Mouse (Mus musculus): Measurements from ENCODE around the gene Iffo2.

The Iffo2 gene

GRCm38 (mm10) chr4:139606732-139607131 is 76.4 kb downstream of the Iffo2 start:
- DNase-seq (ENCODE audit: low spot score in 2 of 2): no peak

DNA sequence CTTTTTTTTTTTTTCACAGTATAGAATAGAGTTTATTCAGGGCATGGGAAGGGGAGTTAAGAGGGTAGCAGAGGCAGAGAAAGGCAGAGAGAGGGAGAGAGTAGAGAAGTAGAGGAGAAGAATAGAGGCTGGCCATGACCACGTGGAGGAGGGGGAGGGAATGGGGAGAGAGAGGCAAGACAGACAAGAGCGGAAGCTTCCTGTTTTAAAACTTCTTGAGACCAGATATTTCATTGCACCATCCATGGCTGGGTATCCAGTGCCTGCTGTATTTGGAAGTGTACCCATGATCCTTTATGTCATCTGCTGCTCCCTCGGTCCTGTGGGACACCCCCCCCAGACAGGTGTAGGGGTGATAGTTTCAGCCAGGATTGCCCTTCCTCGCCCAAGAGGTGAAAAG is 78.6 kb downstream of the Iffo2 start:
- no peak for DNase-seq (ENCODE audit: low spot score in 2 of 2)

DNA sequence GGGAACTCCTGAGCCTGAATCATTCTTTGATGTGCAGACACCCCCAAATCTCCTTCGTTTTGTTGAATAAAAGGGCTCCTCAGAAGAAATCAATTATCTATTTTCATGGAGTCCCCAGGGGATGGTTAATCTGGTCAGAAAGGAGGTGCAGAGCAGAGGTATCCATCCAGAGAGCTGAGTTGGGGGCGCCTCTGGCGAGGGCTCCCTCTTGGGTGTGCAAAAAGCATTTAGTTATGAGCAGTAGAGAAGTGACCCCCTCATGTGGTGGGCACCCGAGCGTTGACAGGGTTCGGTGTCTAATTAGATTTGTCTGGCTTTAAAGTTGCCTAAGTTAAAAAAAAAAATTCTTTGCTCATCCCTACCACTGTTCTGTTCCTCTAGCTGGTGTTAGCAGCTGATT is 80.6 kb downstream of the Iffo2 start:
- no peak for DNase-seq (ENCODE audit: low spot score in 2 of 2)

- peak; percentile 71 to 80 for DNase-seq (ENCODE audit: low spot score in 2 of 2)
Measured at GRCm38 (mm10) chr4:139611542-139611953, 81.2 kb downstream of the Iffo2 start.

DNA sequence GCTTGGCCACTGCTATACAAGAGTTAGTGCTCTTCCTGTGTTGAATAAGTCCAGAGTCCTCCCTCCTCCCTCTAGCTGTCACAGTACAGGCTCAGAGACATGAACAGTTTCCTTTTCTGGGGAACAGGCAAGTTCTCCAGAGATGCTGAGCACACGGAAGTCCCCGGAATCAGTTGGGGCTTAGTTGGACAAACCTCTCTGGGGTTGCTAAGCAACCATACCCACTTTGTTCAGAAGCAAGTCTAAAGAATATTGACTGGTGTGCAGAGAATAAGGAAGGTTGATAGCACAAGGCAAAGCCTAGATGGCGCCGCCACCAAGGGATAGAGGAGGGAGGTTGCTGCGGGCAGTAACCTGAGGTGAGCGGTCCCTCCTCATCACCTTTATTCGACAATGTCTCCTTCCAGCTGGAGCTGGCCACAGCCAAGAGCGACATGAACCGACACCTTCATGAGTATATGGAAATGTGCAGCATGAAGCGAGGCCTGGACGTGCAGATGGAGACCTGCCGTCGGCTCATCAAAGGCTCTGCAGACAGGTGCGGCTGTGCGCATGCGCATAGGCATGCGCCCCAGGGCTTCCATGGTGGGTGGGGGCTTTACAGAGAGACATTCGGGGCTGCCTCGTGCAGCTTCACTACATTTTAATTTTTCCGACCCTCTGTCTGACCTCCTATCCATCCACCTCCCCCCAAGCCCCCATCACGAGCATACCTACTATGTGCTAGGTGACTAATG is 84.3 kb downstream of the Iffo2 start:
- DNase-seq (ENCODE audit: low spot score in 2 of 2): no peak

- DNase-seq (ENCODE audit: low spot score in 2 of 2): peak; percentile 64
Measured at GRCm38 (mm10) chr4:139616276-139617000, 86.1 kb downstream of the Iffo2 start.

- no peak for DNase-seq (ENCODE audit: low spot score in 2 of 2)
Measured at GRCm38 (mm10) chr4:139617001-139617364, 86.6 kb downstream of the Iffo2 start.

GRCm38 (mm10) chr4:139619765-139620164 is 89.4 kb downstream of the Iffo2 start:
- DNase-seq (ENCODE audit: low spot score in 2 of 2): no peak

DNA sequence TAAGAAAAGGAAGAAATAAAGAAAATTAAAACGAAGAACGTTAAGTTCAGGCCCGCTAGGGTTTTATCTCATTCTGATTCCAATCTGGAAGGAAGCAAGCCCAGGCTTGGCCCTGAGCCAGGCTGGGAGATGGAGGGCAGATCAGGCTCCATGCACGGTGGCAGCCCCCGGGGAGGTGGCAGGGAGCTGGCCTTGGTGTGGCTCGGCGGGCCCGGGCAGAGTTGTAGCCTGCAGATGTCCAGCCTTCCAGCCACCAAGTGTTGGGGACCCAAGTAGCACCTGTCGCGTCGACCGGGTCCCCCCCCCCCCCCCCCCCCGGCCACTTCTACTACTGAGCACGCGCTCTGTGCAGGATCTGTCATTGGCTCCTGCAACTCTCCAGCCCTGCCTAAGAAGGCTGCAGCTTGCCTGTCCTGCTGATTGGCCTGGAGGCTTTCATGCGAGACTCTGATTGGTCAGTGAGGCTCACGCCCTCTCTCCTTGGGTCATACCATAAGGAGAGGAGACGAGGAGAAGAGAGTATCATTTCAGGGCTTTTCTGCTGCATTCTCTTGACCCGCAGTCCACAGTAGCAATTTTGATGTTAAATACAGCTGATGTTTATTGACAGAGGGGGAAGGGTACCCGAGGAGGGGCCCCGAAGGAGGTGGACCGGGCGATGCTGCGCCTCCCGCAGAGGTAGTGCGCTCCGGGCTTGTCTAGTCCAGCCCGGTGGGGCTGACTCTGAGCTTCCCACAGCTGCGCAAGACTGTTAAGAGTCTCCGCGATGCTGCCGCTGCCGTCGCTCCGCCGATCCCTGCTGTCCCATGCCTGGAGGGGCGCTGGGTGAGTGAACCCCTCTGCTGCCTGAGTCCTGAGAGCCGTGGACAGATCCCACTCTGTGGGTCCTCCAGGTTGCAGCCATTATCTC is 92.3 kb downstream of the Iffo2 start, which contains the start of gene Aldh4a1:
TSS of gene Aldh4a1 (plus strand) at position 494 of the 910 bp plus-strand sequence.
- peak; percentile 86 to 88 for DNase-seq (ENCODE audit: low spot score in 2 of 2)

GRCm38 (mm10) chr4:139623434-139624115 is 93.2 kb downstream of the Iffo2 start:
- DNase-seq (ENCODE audit: low spot score in 2 of 2): no peak

- no peak for DNase-seq (ENCODE audit: low spot score in 2 of 2)
Measured at GRCm38 (mm10) chr4:139624116-139624489, 93.8 kb downstream of the Iffo2 start.

DNA sequence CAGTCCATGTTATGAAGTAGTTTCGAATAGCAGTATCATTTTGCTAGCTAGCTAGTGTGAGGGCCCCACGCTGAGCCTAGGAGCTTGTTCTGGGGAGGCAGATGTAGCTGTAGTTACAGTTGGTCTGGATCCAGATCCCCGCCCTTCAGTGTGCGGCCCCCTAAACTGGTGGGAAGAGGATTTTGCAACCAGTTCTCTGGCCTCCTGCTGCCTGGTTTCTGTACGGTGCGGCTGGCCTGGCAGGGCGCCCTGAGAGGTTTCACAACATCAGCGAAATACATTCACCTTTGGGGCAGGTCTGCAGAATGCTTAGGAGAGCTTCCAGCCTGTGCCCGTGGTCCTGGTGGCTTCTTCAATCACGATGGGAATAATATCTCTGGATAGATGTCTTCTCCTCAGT is 94.4 kb downstream of the Iffo2 start:
- DNase-seq (ENCODE audit: low spot score in 2 of 2): no peak

DNA sequence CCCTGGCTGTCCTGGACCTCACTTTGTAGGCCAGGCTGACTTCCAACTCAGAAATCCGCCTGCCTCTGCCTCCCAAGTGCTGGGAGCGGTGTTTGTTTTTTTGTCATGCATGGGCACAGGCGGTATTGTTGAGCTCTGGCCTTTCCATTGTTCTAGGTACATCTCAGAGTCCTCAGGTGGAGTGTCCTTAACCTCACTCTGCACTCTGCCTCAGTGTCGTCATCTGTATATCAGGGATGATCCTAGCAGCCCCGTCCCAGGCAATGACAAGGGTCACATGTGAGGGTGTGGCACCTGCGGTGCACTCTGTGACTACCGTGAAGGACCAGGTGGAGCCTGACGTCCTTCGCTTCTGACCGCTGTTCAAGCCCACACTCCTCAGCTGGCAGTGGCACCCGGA is 97.0 kb downstream of the Iffo2 start:
- no peak for DNase-seq (ENCODE audit: low spot score in 2 of 2)

DNA sequence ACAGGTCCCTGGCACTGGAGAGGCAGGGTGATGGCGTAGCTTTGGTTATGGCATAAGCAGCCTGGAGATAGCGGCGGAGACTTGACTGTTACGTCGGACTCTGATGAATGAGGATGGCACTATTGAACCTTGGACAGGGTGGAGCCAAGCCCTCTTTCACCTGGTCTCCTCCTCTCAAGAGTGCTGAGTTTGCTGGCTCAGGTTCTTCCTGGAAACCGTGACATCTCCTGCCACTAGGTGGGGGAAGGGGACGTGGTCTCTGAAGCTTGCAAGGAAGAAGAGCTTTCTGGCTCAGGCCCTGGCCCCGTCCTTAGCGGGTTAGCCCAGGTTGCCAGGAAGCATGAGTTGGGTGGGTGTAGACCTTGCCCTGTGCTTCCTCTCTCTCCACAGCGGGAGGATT is 99.8 kb downstream of the Iffo2 start:
- DNase-seq (ENCODE audit: low spot score in 2 of 2): no peak

- DNase-seq (ENCODE audit: low spot score in 2 of 2): no peak
Measured at GRCm38 (mm10) chr4:139631141-139631540, 100.8 kb downstream of the Iffo2 start.

- DNase-seq (ENCODE audit: low spot score in 2 of 2): no peak
Measured at GRCm38 (mm10) chr4:139631569-139632253, 101.4 kb downstream of the Iffo2 start.

GRCm38 (mm10) chr4:139632254-139632580 is 101.9 kb downstream of the Iffo2 start:
- no peak for DNase-seq (ENCODE audit: low spot score in 2 of 2)

- peak; percentile 30 to 58 for DNase-seq (ENCODE audit: low spot score in 2 of 2)
Measured at GRCm38 (mm10) chr4:139636373-139636772, 106.0 kb downstream of the Iffo2 start.

DNA sequence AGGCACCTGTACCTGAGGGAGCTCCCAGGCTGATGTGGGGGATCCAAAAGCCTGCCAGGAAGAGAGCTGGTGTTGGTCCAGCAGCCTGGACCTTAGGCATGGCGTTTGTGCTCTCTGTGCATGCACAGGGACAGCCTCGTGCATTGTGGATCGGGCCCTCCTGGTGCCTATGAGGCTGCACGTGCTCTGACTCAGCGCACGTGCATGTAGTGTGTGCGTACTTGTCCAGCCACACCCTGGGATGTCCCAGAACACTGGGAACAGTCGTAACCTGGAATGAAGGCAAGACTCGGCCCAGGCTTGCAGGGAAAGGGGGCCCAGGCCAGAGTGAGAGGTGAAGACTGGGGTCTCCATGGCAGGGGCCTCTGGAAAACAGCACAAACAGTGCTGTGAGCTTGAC is 107.5 kb downstream of the Iffo2 start:
- DNase-seq (ENCODE audit: low spot score in 2 of 2): no peak

DNA sequence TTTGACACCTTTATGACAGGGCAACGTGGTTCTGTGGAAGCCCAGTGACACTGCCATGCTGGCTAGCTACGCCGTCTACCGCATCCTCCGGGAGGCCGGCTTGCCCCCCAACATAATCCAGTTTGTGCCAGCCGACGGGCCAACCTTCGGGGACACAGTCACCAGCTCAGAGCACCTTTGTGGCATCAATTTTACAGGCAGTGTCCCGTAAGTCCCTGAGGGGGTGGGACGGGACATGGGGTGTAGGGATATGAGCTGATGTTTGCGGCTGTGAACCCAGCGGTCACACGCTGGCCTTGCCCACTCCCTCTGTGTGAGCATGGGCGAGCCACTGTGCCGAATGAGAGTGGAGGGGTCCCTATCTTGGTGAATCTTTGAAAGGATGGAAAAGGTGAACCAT is 108.0 kb downstream of the Iffo2 start:
- DNase-seq (ENCODE audit: low spot score in 2 of 2): no peak

DNA sequence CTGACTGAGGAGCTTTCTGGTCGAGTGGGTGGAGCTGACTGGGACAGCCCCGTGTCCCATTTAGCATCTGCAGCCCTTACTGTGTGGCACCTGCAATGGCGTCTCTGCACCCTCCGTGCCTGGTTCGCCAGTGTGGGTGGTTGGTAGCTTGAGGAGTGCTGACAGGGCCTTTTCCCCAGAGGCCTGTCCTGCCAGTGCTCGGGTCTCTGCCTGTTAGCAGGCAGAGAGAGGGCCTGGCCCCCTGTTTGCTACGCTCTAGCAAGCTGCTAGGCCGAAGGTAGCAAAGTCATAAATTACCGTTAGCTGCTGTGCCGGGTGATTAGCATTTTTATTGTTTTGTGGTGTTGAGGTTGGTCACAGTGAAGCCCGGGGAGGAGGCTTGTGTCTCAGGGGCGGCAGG is 109.5 kb downstream of the Iffo2 start:
- no peak for DNase-seq (ENCODE audit: low spot score in 2 of 2)

All from natural killer cell, adult 2 months (primary cell).